Mouse (Mus musculus): ENCODE measurements around the gene BC048403.

Gene BC048403

GRCm38 (mm10) chr10:121739548-121740505 is at the start of gene BC048403:
TSS of gene BC048403 (plus strand) at chr10:121739937.
- DNase-seq (ENCODE audit: inconsistent age in 2 of 2, low spot score in 1 of 2): peak; percentile 92 to 96

GRCm38 (mm10) chr10:121692944-121693579 is 46.7 kb upstream of the BC048403 start:
- DNase-seq (ENCODE audit: inconsistent age in 2 of 2, low spot score in 1 of 2): no peak

DNA sequence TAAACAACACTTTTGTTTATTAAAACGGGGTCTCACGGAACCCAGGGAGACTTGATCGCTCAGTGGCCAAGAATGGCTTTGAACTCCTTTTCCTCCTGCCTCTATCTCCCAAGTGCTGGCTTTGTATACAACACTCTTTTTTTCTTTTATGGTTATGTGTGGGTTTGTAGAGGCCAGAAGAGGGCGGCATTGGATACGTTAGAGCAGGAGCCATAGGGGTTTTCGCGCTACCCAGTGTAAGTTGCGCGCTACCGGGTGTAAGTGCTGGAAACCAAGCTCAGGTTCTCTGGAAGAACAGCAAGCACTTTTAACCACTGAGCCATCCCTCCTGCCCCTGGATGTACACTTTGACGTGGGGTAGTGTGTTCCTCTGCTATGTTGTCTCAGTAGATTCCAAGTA is 45.2 kb upstream of the BC048403 start:
- DNase-seq (ENCODE audit: inconsistent age in 2 of 2, low spot score in 1 of 2): no peak

DNA sequence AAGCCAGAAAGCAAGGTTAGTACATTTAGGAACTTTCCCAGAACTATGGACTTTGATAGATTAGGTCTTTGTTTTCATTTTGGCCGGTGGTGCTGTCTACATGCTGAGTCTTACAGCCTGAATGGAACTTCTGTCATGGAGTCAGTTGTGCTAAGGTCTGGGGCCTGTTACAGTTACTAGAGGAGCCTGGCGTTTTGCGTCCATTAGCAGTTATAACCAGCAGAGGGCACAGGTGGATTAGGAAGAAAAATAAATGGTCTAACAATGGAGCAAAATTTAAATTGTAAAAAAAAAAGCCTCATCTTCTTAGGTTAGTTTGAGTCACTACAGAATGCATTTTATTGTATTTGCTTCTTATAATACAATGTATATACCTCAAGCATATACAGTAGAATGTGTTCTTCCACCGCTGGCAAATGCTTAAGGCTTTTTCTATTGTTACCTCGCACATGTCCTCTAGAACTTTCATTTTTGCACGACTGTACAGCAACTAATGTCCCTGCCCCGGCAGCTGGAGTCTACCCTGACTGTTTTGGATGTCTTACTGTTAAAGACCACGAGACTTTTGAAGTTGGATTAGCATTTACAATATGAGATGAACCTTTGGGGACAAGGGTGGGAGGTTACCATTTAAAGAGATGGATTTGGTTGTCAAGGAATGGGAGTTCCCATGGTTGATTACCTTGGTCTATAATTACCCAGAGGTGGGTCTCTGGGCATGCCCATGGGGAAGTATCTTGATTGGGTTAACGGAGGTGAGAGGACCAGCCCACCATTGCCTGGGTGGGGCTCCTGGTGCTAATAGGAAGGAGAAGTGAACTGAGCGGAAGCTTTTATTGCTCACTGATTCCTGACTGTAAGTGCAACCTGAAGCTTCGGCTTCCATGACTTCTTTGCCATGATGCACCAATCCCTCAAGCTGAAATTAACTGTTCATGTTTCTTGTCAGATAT is 38.2 kb upstream of the BC048403 start:
- peak; percentile 16 to 83 for DNase-seq (ENCODE audit: inconsistent age in 2 of 2, low spot score in 1 of 2)

DNA sequence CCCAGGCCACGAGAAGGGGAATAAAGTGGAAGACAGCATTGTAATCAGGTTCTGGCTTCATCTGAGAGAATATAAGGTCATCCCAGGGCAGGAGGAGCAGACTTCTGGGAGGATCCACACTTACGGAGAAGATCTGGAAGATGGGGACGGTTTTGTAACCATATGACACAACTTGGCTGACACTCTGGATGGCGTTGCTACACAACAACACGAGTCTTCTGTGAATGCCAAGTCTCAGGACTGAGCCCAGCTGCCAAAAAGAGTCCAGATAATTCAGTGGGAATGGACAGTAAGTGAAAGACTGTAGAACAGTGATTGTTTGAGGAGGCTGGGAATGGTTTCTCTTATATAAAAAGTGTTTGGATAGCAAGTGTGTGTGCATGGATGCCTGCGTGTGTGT is 36.1 kb upstream of the BC048403 start:
- DNase-seq (ENCODE audit: inconsistent age in 2 of 2, low spot score in 1 of 2): peak in 1 of 2 experiments; percentile 71

GRCm38 (mm10) chr10:121704871-121705270 is 34.9 kb upstream of the BC048403 start:
- DNase-seq (ENCODE audit: inconsistent age in 2 of 2, low spot score in 1 of 2): no peak

- peak in 1 of 2 experiments; percentile 87 for DNase-seq (ENCODE audit: inconsistent age in 2 of 2, low spot score in 1 of 2)
These were observed 34.2 kb upstream of the BC048403 start for GRCm38 (mm10) chr10:121705399-121706163.

- DNase-seq (ENCODE audit: inconsistent age in 2 of 2, low spot score in 1 of 2): no peak
These were observed 22.9 kb upstream of the BC048403 start for GRCm38 (mm10) chr10:121716862-121717261.

GRCm38 (mm10) chr10:121718896-121719585 is 20.7 kb upstream of the BC048403 start:
- DNase-seq (ENCODE audit: inconsistent age in 2 of 2, low spot score in 1 of 2): no peak

- peak in 1 of 2 experiments; percentile 18 for DNase-seq (ENCODE audit: inconsistent age in 2 of 2, low spot score in 1 of 2)
These were observed 19.0 kb upstream of the BC048403 start for GRCm38 (mm10) chr10:121720701-121721100.

- DNase-seq (ENCODE audit: inconsistent age in 2 of 2, low spot score in 1 of 2): no peak
These were observed 13.2 kb upstream of the BC048403 start for GRCm38 (mm10) chr10:121726505-121726904.

GRCm38 (mm10) chr10:121727151-121727550 is 12.6 kb upstream of the BC048403 start:
- DNase-seq (ENCODE audit: inconsistent age in 2 of 2, low spot score in 1 of 2): no peak

- DNase-seq (ENCODE audit: inconsistent age in 2 of 2, low spot score in 1 of 2): peak; percentile 23 to 72
These were observed 11.5 kb upstream of the BC048403 start for GRCm38 (mm10) chr10:121728226-121728625.

GRCm38 (mm10) chr10:121731048-121731725 is 8.6 kb upstream of the BC048403 start:
- no peak for DNase-seq (ENCODE audit: inconsistent age in 2 of 2, low spot score in 1 of 2)

DNA sequence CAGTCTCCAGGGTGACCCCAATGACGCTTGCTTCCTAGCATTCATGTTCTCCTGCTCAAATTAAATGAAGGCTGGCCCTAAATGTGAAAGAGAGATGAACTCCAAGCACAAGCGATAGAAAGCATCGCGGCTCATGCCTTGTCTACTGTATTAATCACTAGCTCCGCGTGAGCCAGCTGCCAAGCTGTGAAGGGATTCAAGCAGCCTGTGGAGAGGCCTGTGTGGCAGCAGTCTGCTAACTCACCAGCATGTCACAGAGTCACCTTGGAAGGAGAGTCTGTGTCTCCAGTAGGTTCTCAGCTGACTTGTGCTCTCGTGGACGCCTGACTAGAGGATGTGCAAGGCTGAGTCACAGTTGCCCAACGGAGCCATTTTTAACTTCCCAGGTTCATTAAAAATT is 7.2 kb upstream of the BC048403 start:
- no peak for DNase-seq (ENCODE audit: inconsistent age in 2 of 2, low spot score in 1 of 2)

GRCm38 (mm10) chr10:121737256-121737655 is 2.5 kb upstream of the BC048403 start:
- no peak for DNase-seq (ENCODE audit: inconsistent age in 2 of 2, low spot score in 1 of 2)

- no peak for DNase-seq (ENCODE audit: inconsistent age in 2 of 2, low spot score in 1 of 2)
These were observed 2.6 kb downstream of the BC048403 start for GRCm38 (mm10) chr10:121742336-121742735.

DNA sequence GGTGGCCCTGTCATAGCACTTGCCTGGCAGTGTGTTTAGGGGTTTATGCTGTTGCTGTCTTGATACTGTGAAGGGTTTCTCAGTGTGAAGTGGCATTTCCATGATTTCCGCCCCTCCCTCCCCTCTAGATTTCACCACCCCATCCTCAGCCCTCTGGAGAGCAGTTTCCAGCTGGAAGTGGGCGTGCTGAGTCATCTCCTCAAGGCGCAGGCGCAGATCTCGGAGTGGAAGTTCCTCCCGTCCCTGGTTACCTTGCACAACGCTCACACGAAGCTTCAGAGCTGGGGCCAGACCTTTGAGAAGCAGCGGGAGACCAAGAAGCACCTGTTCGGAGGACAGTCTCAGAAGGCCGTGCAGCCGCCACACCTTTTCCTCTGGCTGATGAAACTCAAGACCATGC is 10.4 kb downstream of the BC048403 start:
- peak; percentile 17 to 34 for DNase-seq (ENCODE audit: inconsistent age in 2 of 2, low spot score in 1 of 2)

DNA sequence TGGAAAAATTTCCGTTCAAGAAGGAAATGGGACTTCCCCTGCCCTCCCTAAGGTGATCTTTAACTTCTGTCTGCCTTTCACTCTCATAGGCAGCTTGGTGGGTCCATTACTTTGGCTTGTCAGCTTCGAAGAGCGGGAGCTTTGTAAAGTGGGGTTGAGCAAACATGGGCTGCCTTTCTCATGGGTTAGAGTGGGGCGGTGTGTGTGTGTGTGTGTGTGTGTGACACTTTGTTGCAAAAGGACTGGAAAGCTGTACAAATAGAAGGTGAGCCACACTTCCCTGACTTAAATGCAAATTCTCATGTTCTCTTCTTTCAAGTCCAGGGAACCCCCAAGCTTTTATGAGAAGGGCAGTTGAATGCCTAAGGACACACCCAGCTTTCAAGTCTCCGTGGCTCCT is 14.5 kb downstream of the BC048403 start:
- DNase-seq (ENCODE audit: inconsistent age in 2 of 2, low spot score in 1 of 2): no peak

Measured in adrenal gland, adult (tissue).